Mouse (Mus musculus) lung, embryonic 16.5 days (tissue): Measurements from ENCODE around the gene Map4k2. TPM values are rescaled to one million over a fixed set of nuclear protein-coding genes. Genes with fewer than 3 reads are reported as not detected.
A peak's percentile ranks its signal among the peaks of the same experiment; 100 is the strongest.

Source experiments
- ATAC-seq: fragments of 200-750 bp; cut with Nextera tagmentation; 2 replicates; pipeline ENCODE4 v1.8.0; 2017; ENCODE audit warnings: low read depth, mild to moderate bottlenecking, moderate library complexity
- H3K27ac ChIP-seq: fragments of 300-500 bp; sonication (generic); 2 replicates; pipeline ENCODE4 v1.5.1; 2014; ENCODE audit warnings: mild to moderate bottlenecking, control low read depth, low read length
- H3K27me3 ChIP-seq: fragments of 300-500 bp; sonication (generic); 2 replicates; pipeline ENCODE4 v1.6.1; 2014; ENCODE audit warnings: low read depth, low read length, mixed read lengths; ENCODE audit not compliant: control insufficient read depth, insufficient read depth
- H3K36me3 ChIP-seq: fragments of 300-500 bp; sonication (generic); 2 replicates; pipeline ENCODE4 v1.6.1; 2014; ENCODE audit warnings: low read length; ENCODE audit not compliant: control insufficient read depth, insufficient read depth
- H3K4me1 ChIP-seq: fragments of 300-500 bp; sonication (generic); replicated peaks from 2 replicates; pipeline ENCODE4 v1.6.1; 2014; ENCODE audit warnings: low read length, mixed read lengths; ENCODE audit not compliant: control insufficient read depth, insufficient read depth
- H3K4me2 ChIP-seq: fragments of 300-500 bp; sonication (generic); 2 replicates; pipeline ENCODE4 v1.6.1; 2014; ENCODE audit warnings: low read depth, low read length, control low read depth
- H3K4me3 ChIP-seq: fragments of 300-500 bp; sonication (generic); 2 replicates; pipeline ENCODE4 v1.5.1; 2014; ENCODE audit warnings: mild to moderate bottlenecking, low read length, control low read depth
- H3K9ac ChIP-seq: fragments of 300-500 bp; sonication (generic); 2 replicates; pipeline ENCODE4 v1.6.1; 2014; ENCODE audit warnings: low read length, control low read depth
- H3K9me3 ChIP-seq: fragments of 300-500 bp; sonication (generic); 2 replicates; pipeline ENCODE4 v1.6.1; 2016; ENCODE audit warnings: low read length; ENCODE audit not compliant: control insufficient read depth
- WGBS: fragments of 180-500 bp; shearing (Covaris S2); extraction: QIAGEN DNeasy Blood & Tissue Kit; methylation state at CpG from one replicate; pipeline ENCODE4 v1.1.7; 2014; 5-methylcytosine and 5-hydroxymethylcytosine counted together
- polyA plus RNA-seq: library from polyadenylated mRNA; unstranded; fragments of >200 nt; fragmentation: Nextera tagmentation; extraction: Ambion mirVana; gene quantifications from 2 replicates; pipeline ENCODE4 v1.2.1, GENCODE M21; 2015

Gene Map4k2
- polyA plus RNA-seq, 1 experiment from 2014 or later: 24.8 TPM

- WGBS: 79% methylated on average over 11 of the region's 11 CpGs
- H3K9ac ChIP-seq: no peak overlapping the region
- no peak for ATAC-seq
These were observed 36.5 kb downstream of the Map4k2 start for GRCm38 (mm10) chr19:6377327-6378040.

GRCm38 (mm10) chr19:6380411-6381166 is 39.7 kb downstream of the Map4k2 start:
- Histone ChIP-seq H3K4me3 (no peak overlapping the region), H3K27me3 (no peaks in the 10 kb centered on the region), H3K9ac (no peak overlapping the region), H3K27ac (no peak overlapping the region), H3K36me3 (peaks cover 32% of the 10 kb centered on the region), H3K9me3 (no peaks in the 10 kb centered on the region), H3K4me1 (peaks cover 19% of the 10 kb centered on the region), H3K4me2 (no peak overlapping the region)
- 86% methylated on average over 9 of the region's 9 CpGs for WGBS
- ATAC-seq: 0 out of 2 replicates have a peak, but pooled peaks have one; percentile 3

More at GRCm38 (mm10) chr19:6377327-6378040, 36.5 kb downstream of the Map4k2 start:
- Histone ChIP-seq H3K4me2 (no peak overlapping the region), H3K4me3 (no peak overlapping the region), H3K9me3 (no peaks in the 10 kb centered on the region), H3K27ac (no peak overlapping the region), H3K27me3 (no peaks in the 10 kb centered on the region), H3K4me1 (no peaks in the 10 kb centered on the region), H3K36me3 (peaks cover 59% of the 10 kb centered on the region)

DNA sequence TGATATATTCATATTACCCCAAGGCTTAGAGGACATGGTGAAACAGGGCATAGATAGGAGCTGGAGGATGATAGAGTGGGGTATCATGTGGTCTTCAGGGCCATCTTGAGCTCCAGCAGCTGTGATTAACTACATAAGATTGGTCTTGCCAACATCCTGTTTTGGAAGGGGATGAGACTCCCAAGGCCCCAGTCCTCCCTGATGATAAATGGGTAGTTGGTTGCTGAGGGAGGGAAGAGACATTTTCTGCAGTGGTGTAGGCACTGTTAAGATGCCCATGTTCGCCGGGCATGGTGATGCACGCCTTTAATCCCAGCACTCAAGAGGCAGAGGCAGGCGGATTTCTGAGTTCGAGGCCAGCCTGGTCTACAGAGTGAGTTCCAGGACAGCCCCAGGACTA is 40.3 kb downstream of the Map4k2 start:
- no peak for ATAC-seq
- no peak overlapping the region for H3K4me3 ChIP-seq
- no peaks in the 10 kb centered on the region for H3K9me3 ChIP-seq
- H3K27me3 ChIP-seq: no peaks in the 10 kb centered on the region
- H3K9ac ChIP-seq: no peak overlapping the region
- no peak overlapping the region for H3K27ac ChIP-seq
- WGBS: 87% methylated on average over 5 of the region's 5 CpGs
- peaks cover 25% of the 10 kb centered on the region for H3K36me3 ChIP-seq
- H3K4me2 ChIP-seq: no peak overlapping the region
- peaks cover 19% of the 10 kb centered on the region for H3K4me1 ChIP-seq

DNA sequence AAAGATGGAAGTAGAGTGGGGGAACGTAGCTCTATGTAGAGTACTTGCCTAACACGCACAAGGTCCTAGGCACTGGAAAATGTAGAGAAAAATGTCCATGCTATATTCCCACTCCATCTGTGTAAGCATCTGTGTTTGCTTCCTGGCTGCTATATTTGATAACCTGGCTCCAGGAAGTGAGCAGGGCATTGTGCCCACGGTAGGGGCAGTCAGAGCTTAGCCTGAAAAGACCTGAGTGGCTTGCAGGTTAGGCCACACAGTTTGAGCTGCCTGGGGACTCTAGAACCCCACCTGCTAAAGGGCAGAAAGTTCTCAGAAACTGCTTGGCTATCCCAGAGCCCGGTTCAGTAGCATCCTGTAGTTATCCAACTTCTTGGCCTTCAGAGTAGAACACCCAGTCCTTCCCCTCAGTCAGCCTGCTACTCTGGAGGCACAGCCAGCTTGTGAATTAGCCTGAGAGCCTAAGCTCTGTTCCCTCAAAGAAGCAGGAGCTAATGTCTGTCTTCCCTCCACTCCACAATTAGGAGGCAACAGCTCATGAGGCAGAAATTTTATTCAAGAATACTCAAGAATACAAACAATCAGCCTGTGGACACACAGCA is 41.5 kb downstream of the Map4k2 start:
- Histone ChIP-seq H3K4me2 (no peak overlapping the region), H3K36me3 (peaks cover 14% of the 10 kb centered on the region), H3K27ac (no peak overlapping the region), H3K9ac (no peak overlapping the region), H3K9me3 (no peaks in the 10 kb centered on the region), H3K4me3 (no peak overlapping the region), H3K4me1 (peaks cover 19% of the 10 kb centered on the region), H3K27me3 (no peaks in the 10 kb centered on the region)
- whole genome bisulfite sequencing: 47% methylated on average over 4 of the region's 4 CpGs
- no peak for ATAC-seq

GRCm38 (mm10) chr19:6383470-6383869 is 42.5 kb downstream of the Map4k2 start:
- Histone ChIP-seq H3K4me2 (no peak overlapping the region), H3K36me3 (peaks cover 7% of the 10 kb centered on the region; the same call in 1 of the 2 replicates), H3K4me1 (peaks cover 19% of the 10 kb centered on the region), H3K4me3 (no peak overlapping the region), H3K9me3 (no peaks in the 10 kb centered on the region), H3K27ac (peak overlapping the region; percentile 67), H3K9ac (0 out of 2 replicates have a peak overlapping the region, but pooled peaks have one; percentile 12), H3K27me3 (no peaks in the 10 kb centered on the region)
- ATAC-seq: peak; percentile 1; the same call in 1 of the 2 replicates
- 39% methylated on average over 5 of the region's 5 CpGs for WGBS

DNA sequence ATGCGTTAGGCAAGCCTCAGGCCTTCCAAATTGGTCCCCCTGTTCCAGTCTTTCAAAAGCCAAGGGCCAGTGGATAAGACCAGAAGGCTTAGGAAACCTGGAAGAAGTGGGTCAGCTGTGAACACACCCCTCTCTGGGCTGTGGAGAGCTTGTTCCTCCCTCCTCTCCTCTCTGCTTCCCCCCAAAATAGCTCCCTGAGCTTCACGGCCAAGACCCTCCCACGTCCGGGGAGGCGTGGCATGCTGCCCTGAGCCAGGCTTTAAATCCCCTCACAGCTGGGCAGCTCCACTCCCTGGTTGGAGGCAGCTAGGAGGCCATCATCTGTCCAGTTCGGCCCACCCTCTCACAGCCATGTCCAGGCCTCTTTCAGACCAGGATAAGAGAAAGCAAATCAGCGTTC is 43.2 kb downstream of the Map4k2 start, which contains the start of gene Pygm:
Gene Pygm, plus strand, starts transcription at position 272 of the 400 bp plus-strand sequence.
- Histone ChIP-seq H3K4me2 (peak within 1 kb of the TSS; percentile 41), H3K27me3 (no peaks in the 10 kb centered on the region), H3K4me3 (peak within 1 kb of the TSS; percentile 1; the same call in 1 of the 2 replicates), H3K9me3 (no peaks in the 10 kb centered on the region), H3K36me3 (peaks cover 2% of the 10 kb centered on the region; the same call in 1 of the 2 replicates), H3K4me1 (peaks cover 19% of the 10 kb centered on the region), H3K9ac (peak within 1 kb of the TSS; percentile 33), H3K27ac (peak within 1 kb of the TSS; percentile 67)
- ATAC-seq: peak; percentile 86
- WGBS: 14% methylated on average over 7 of the region's 7 CpGs

GRCm38 (mm10) chr19:6384954-6385353 is 44.0 kb downstream of the Map4k2 start:
- peak overlapping the region; percentile 41 for H3K4me2 ChIP-seq
- H3K27me3 ChIP-seq: no peaks in the 10 kb centered on the region
- no peak overlapping the region for H3K27ac ChIP-seq
- no peaks in the 10 kb centered on the region for H3K36me3 ChIP-seq
- H3K4me1 ChIP-seq: peaks cover 19% of the 10 kb centered on the region
- 66% methylated on average over 11 of the region's 11 CpGs for WGBS
- no peak for ATAC-seq
- peak overlapping the region; percentile 6 for H3K9ac ChIP-seq
- H3K4me3 ChIP-seq: peak overlapping the region; percentile 1; the same call in 1 of the 2 replicates
- no peaks in the 10 kb centered on the region for H3K9me3 ChIP-seq

DNA sequence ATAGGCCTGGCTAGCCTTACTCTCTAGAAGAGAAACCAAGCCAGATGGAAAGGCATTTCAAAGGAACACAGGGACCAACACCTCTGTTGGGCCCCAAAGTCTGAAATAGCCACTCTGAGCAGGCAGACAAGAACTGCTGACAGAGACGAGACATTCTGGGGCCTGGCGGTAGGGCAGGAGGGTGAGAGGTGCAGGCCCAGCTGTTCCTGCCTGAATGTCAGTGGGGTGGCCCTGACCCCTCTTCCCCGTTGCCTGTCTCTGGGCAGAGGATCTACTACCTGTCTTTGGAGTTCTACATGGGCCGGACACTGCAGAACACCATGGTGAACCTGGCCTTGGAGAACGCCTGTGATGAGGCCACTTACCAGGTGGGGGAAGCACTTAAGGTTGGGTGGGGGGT is 44.5 kb downstream of the Map4k2 start:
- no peak overlapping the region for H3K27ac ChIP-seq
- WGBS: 70% methylated on average over 5 of the region's 5 CpGs

DNA sequence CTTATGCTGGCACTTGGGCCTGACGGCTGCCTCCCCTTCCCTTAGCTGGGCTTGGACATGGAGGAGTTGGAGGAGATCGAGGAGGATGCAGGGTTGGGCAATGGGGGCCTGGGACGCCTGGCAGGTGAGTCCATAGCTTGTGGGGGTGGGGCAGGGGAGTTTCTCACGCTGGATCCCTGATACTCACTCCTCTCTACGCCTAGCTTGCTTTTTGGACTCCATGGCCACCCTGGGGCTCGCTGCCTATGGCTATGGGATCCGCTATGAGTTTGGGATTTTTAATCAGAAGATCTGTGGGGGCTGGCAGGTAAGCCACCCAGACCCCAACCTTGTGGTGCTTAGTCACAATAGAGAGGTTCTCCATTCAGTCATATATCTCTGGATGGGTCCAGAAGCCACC is 44.9 kb downstream of the Map4k2 start:
- Histone ChIP-seq H3K4me3 (no peak overlapping the region), H3K9ac (no peak overlapping the region), H3K9me3 (no peaks in the 10 kb centered on the region), H3K27ac (no peak overlapping the region), H3K36me3 (no peaks in the 10 kb centered on the region), H3K4me2 (no peak overlapping the region), H3K4me1 (peaks cover 19% of the 10 kb centered on the region), H3K27me3 (no peaks in the 10 kb centered on the region)
- no peak for ATAC-seq
- 76% methylated on average over 7 of the region's 7 CpGs for WGBS

More for the DNA sequence above, 44.5 kb downstream of the Map4k2 start:
- Histone ChIP-seq H3K4me2 (peak overlapping the region; percentile 41), H3K36me3 (no peaks in the 10 kb centered on the region), H3K9me3 (no peaks in the 10 kb centered on the region), H3K4me3 (no peak overlapping the region), H3K27me3 (no peaks in the 10 kb centered on the region), H3K4me1 (peaks cover 19% of the 10 kb centered on the region), H3K9ac (no peak overlapping the region)
- no peak for ATAC-seq
